Mouse (Mus musculus): ENCODE measurements around the gene Aim2. TPM values are rescaled to one million over a fixed set of nuclear protein-coding genes. Genes with fewer than 3 reads are reported as not detected.

Gene Aim2
- polyA plus RNA-seq, 1 experiment from 2014 or later, result 3.9 TPM

DNA sequence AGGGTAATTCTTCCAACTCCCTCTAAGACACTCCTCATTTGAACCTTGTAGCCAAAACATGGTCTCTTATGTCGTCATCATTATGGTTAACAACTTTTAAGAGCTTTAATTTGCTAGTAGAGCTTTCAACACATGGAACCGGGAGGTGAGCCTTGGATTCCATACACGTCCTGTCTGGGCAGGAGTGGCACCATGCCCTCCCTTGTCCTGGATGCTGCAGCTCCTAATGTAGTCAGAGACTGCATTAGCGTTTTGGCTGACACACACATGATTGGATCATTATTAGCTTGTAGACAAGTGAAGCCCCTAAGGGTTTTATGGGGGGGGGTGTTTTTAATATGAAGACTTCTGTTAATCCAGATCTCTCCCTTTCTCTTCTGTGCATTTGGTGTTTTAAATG lies 25.7 kb upstream of the Aim2 start:
- ATAC-seq (replicated peaks; ENCODE audit: low FRiP score, low TSS enrichment, low read depth), result no peak
- H3K27me3 ChIP-seq (replicated peaks; ENCODE audit: control insufficient read depth, insufficient read depth, low read length), result no peaks in the 10 kb centered on the region
- H3K9me3 ChIP-seq (ENCODE audit: control insufficient read depth, low read length), result no peaks in the 10 kb centered on the region
- H3K4me2 ChIP-seq (ENCODE audit: low read length), result no peak overlapping the region
- H3K9ac ChIP-seq (ENCODE audit: low read length), result no peak overlapping the region
- no peak for DNase-seq (ENCODE audit: low spot score)
- WGBS, result 73% methylated on average over 4 of the region's 4 CpGs
- no peaks in the 10 kb centered on the region for H3K4me1 ChIP-seq (replicated peaks; ENCODE audit: control insufficient read depth, insufficient read depth, low read length)
- H3K27ac ChIP-seq (ENCODE audit: low read depth), result no peak overlapping the region
- H3K4me3 ChIP-seq (ENCODE audit: low read depth, low read length), result no peak overlapping the region
- H3K36me3 ChIP-seq (ENCODE audit: control insufficient read depth, insufficient read depth, low read length), result no peaks in the 10 kb centered on the region

DNA sequence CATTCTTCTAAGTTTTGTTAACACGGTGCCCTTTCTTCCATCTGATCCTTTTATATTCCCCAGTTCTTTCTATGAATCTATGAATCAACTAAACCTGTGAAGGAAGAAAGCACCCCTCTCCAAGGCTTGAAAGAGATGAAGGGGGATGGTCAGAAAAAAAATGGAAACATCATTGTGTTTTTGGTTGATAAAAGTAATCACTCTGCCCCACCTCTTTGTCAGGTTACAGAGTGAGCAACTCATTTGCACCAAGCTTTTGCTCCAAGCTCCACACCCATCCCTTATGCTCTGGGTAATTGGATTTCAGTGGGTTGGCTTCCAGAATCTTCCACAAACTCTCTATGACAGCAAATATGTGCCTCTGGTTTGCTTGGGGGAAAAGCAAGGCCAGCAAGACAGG lies 25.3 kb upstream of the Aim2 start:
- ATAC-seq (replicated peaks; ENCODE audit: low FRiP score, low TSS enrichment, low read depth) (no peak), DNase-seq (ENCODE audit: low spot score) (no peak)
- WGBS, result 87% methylated on average over 1 of the region's 1 CpGs
- no peaks in the 10 kb centered on the region for H3K27me3 ChIP-seq (replicated peaks; ENCODE audit: control insufficient read depth, insufficient read depth, low read length)
- H3K4me3 ChIP-seq (ENCODE audit: low read depth, low read length), result no peak overlapping the region
- H3K27ac ChIP-seq (ENCODE audit: low read depth), result no peak overlapping the region
- H3K36me3 ChIP-seq (ENCODE audit: control insufficient read depth, insufficient read depth, low read length), result no peaks in the 10 kb centered on the region
- H3K9me3 ChIP-seq (ENCODE audit: control insufficient read depth, low read length), result no peaks in the 10 kb centered on the region
- no peak overlapping the region for H3K4me2 ChIP-seq (ENCODE audit: low read length)
- H3K9ac ChIP-seq (ENCODE audit: low read length), result no peak overlapping the region
- H3K4me1 ChIP-seq (replicated peaks; ENCODE audit: control insufficient read depth, insufficient read depth, low read length), result no peaks in the 10 kb centered on the region

DNA sequence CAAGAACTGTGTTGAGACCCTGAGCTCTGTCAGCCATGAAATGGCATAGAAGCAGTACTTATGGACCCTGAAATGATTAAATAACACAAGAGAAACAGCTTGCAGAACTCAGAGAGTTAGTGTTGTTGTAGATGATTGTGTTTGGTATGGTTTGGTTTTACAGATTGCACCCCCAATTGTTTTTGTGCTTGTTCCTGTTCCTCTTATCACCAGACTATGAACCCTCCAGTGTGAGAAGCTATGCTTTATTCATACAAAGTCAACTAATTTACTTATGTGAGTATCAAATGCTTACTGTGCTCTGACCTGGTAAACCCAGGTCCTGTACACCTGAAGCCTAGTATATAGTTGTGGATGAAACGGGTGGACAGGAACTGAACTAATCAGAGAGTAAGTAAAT lies 24.1 kb upstream of the Aim2 start:
- 42% methylated on average over 1 of the region's 1 CpGs for WGBS
- H3K4me3 ChIP-seq (ENCODE audit: low read depth, low read length), result no peak overlapping the region
- ATAC-seq (replicated peaks; ENCODE audit: low FRiP score, low TSS enrichment, low read depth), result no peak

DNA sequence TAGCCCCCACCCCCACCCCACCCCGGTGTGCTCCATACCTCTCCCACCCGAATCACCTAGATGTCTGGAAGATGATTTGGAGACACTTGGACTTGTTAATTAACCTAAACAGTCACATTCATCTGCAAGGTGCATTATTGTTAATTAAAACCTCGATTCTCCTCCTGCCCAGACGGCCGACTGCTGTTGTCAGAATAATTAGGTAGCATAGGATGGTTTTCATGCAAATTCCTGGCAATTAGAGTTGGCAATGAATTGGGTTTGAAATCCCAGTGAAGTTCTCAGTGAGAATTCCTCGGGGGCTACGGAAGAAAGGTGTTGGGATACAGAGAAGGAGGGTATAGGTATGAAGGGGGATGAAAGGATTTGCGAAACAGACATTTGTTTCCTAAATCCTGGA lies 22.2 kb upstream of the Aim2 start:
- Histone ChIP-seq H3K4me2 (ENCODE audit: low read length) (no peak overlapping the region), H3K9me3 (ENCODE audit: control insufficient read depth, low read length) (no peaks in the 10 kb centered on the region), H3K4me1 (replicated peaks; ENCODE audit: control insufficient read depth, insufficient read depth, low read length) (no peaks in the 10 kb centered on the region), H3K27ac (ENCODE audit: low read depth) (no peak overlapping the region), H3K36me3 (ENCODE audit: control insufficient read depth, insufficient read depth, low read length) (no peaks in the 10 kb centered on the region), H3K9ac (ENCODE audit: low read length) (no peak overlapping the region), H3K27me3 (replicated peaks; ENCODE audit: control insufficient read depth, insufficient read depth, low read length) (no peaks in the 10 kb centered on the region), H3K4me3 (ENCODE audit: low read depth, low read length) (no peak overlapping the region)
- no peak for DNase-seq (ENCODE audit: low spot score)
- no peak for ATAC-seq (replicated peaks; ENCODE audit: low FRiP score, low TSS enrichment, low read depth)
- 71% methylated on average over 8 of the region's 8 CpGs for WGBS

More for the DNA sequence above, 24.1 kb upstream of the Aim2 start:
- H3K36me3 ChIP-seq (ENCODE audit: control insufficient read depth, insufficient read depth, low read length), result no peaks in the 10 kb centered on the region
- no peak overlapping the region for H3K9ac ChIP-seq (ENCODE audit: low read length)
- H3K27ac ChIP-seq (ENCODE audit: low read depth), result no peak overlapping the region
- no peaks in the 10 kb centered on the region for H3K27me3 ChIP-seq (replicated peaks; ENCODE audit: control insufficient read depth, insufficient read depth, low read length)
- no peaks in the 10 kb centered on the region for H3K9me3 ChIP-seq (ENCODE audit: control insufficient read depth, low read length)
- DNase-seq (ENCODE audit: low spot score), result no peak
- H3K4me1 ChIP-seq (replicated peaks; ENCODE audit: control insufficient read depth, insufficient read depth, low read length), result no peaks in the 10 kb centered on the region
- H3K4me2 ChIP-seq (ENCODE audit: low read length), result no peak overlapping the region

DNA sequence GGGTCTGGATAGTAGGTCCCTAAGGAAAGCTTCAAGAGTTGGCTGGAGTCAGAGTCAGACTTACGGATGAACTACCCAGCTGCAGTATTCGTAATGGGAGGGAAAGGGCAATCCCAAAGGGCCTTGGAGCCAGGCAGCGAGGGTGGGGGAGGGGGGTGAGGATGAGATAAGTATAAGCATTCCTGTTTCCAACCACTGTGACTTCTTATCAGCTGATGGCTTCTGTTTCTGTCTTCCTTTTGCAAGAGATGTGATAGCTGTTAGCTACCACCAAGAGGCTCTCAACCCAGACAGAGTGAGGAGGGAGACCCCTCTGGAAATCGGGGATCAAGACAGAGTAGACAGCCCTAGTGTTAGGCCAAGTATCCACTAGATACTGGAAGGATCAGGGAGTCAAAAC lies 21.5 kb upstream of the Aim2 start:
- WGBS, result 26% methylated on average over 4 of the region's 4 CpGs
- Histone ChIP-seq H3K9me3 (ENCODE audit: control insufficient read depth, low read length) (no peaks in the 10 kb centered on the region), H3K27me3 (replicated peaks; ENCODE audit: control insufficient read depth, insufficient read depth, low read length) (no peaks in the 10 kb centered on the region), H3K9ac (ENCODE audit: low read length) (no peak overlapping the region), H3K4me1 (replicated peaks; ENCODE audit: control insufficient read depth, insufficient read depth, low read length) (no peaks in the 10 kb centered on the region), H3K27ac (ENCODE audit: low read depth) (no peak overlapping the region), H3K4me2 (ENCODE audit: low read length) (no peak overlapping the region), H3K4me3 (ENCODE audit: low read depth, low read length) (no peak overlapping the region), H3K36me3 (ENCODE audit: control insufficient read depth, insufficient read depth, low read length) (no peaks in the 10 kb centered on the region)
- no peak for DNase-seq (ENCODE audit: low spot score)
- ATAC-seq (replicated peaks; ENCODE audit: low FRiP score, low TSS enrichment, low read depth), result no peak

DNA sequence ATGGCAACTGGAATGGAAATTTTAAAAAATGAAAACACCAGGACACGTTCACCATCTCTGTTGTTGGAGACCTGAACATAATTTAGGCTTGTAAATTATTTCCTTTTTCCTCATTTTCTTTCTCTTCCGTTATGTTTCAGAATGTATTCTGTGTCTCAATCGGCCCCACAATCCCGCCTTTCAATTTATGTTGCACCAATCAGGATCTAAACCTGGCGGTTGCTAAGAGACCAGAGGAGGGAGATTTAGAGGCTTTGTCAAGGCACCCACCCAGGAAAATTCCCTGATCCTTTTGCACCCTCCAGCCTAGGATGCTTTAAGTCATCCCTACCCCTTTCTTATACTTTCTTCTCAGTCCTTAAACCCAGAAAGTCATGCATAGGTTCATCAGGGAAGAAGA lies 20.9 kb upstream of the Aim2 start:
- WGBS, result 78% methylated on average over 5 of the region's 5 CpGs

DNA sequence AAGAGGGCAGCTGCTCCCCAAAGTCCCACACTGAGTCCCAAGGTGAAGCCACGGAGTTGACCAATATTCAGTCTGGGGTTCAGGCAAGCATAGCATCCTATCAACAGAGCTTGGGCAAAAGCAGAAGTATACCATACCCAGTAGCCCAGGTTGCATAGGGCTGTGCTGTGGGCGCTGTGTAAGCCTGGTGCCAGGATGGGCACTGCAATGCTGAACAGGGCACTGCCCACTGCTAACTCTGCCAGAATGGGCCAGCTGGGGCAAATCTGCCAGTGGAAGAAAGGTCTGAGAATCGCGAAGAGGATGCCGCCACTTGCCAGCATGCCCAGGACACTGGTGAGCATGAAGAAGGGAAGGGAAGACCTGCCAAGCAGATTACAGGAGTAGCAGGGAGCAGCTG lies 18.3 kb upstream of the Aim2 start:
- H3K4me2 ChIP-seq (ENCODE audit: low read length), result no peak overlapping the region
- no peaks in the 10 kb centered on the region for H3K4me1 ChIP-seq (replicated peaks; ENCODE audit: control insufficient read depth, insufficient read depth, low read length)
- no peak for ATAC-seq (replicated peaks; ENCODE audit: low FRiP score, low TSS enrichment, low read depth)
- H3K9me3 ChIP-seq (ENCODE audit: control insufficient read depth, low read length), result no peaks in the 10 kb centered on the region
- H3K27ac ChIP-seq (ENCODE audit: low read depth), result no peak overlapping the region
- H3K4me3 ChIP-seq (ENCODE audit: low read depth, low read length), result no peak overlapping the region
- no peak overlapping the region for H3K9ac ChIP-seq (ENCODE audit: low read length)
- no peaks in the 10 kb centered on the region for H3K36me3 ChIP-seq (ENCODE audit: control insufficient read depth, insufficient read depth, low read length)
- H3K27me3 ChIP-seq (replicated peaks; ENCODE audit: control insufficient read depth, insufficient read depth, low read length), result no peaks in the 10 kb centered on the region
- no peak for DNase-seq (ENCODE audit: low spot score)
- 92% methylated on average over 5 of the region's 5 CpGs for WGBS

More for the DNA sequence above, 20.9 kb upstream of the Aim2 start:
- Histone ChIP-seq H3K9me3 (ENCODE audit: control insufficient read depth, low read length) (no peaks in the 10 kb centered on the region), H3K27me3 (replicated peaks; ENCODE audit: control insufficient read depth, insufficient read depth, low read length) (no peaks in the 10 kb centered on the region), H3K27ac (ENCODE audit: low read depth) (no peak overlapping the region), H3K9ac (ENCODE audit: low read length) (no peak overlapping the region), H3K4me2 (ENCODE audit: low read length) (no peak overlapping the region), H3K36me3 (ENCODE audit: control insufficient read depth, insufficient read depth, low read length) (no peaks in the 10 kb centered on the region), H3K4me3 (ENCODE audit: low read depth, low read length) (no peak overlapping the region), H3K4me1 (replicated peaks; ENCODE audit: control insufficient read depth, insufficient read depth, low read length) (no peaks in the 10 kb centered on the region)
- DNase-seq (ENCODE audit: low spot score) (no peak), ATAC-seq (replicated peaks; ENCODE audit: low FRiP score, low TSS enrichment, low read depth) (no peak)

DNA sequence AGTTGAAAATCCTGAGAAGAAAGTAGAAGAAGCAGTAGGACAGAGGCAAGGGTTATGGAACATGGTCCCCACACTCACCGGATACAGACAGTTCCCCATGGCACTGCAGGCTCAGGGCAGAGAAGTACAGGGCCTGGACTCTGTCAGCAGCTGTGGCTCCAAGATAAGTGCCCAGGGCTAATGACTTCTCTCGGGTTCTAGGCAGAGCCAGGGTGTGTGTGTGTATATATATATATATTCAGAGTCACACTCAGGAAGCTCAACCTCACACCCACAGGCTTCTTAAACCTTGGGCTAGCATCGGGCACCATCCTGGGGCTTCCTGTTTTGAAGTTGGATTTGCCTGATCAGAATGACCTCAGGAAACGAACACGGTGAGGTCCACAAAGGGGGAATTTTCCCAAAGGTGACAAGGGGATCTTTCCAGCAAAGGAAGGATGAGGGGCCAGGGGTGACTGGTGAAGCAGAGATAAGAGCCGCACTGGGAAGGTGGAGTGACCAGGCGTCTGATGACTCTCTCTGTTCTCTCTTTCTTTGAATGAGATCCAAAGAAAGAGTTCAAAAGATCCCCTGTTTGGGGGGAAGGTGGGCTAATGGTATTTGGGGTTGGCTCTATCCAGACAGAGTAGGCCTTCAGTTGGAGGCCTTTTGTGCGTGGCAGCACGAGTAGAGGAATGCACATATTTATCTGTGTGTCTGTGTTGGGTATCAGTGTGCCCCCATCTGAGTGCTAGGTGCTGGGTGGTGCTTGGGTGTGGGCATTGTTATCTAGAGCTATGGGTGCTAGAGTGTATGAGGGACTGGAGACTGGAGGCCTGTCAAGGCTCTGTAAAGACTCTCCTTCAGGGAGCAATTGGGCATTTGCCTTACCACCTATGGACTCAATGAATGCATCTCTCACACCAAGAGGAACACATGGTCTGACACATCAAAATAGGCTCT lies 17.1 kb upstream of the Aim2 start, which contains the start of gene Ackr1:
TSS of gene Ackr1 (minus strand) at position 439 of the 942 bp plus-strand sequence.
- WGBS, result 63% methylated on average over 9 of the region's 9 CpGs
- ATAC-seq (replicated peaks; ENCODE audit: low FRiP score, low TSS enrichment, low read depth) (no peak), DNase-seq (ENCODE audit: low spot score) (no peak)
- H3K27ac ChIP-seq (ENCODE audit: low read depth), result no peak within 1 kb of the TSS
- no peaks in the 10 kb centered on the region for H3K4me1 ChIP-seq (replicated peaks; ENCODE audit: control insufficient read depth, insufficient read depth, low read length)
- H3K36me3 ChIP-seq (ENCODE audit: control insufficient read depth, insufficient read depth, low read length), result no peaks in the 10 kb centered on the region
- no peaks in the 10 kb centered on the region for H3K27me3 ChIP-seq (replicated peaks; ENCODE audit: control insufficient read depth, insufficient read depth, low read length)
- no peak within 1 kb of the TSS for H3K4me3 ChIP-seq (ENCODE audit: low read depth, low read length)
- H3K9ac ChIP-seq (ENCODE audit: low read length), result no peak within 1 kb of the TSS
- H3K9me3 ChIP-seq (ENCODE audit: control insufficient read depth, low read length), result no peaks in the 10 kb centered on the region
- H3K4me2 ChIP-seq (ENCODE audit: low read length), result no peak within 1 kb of the TSS

DNA sequence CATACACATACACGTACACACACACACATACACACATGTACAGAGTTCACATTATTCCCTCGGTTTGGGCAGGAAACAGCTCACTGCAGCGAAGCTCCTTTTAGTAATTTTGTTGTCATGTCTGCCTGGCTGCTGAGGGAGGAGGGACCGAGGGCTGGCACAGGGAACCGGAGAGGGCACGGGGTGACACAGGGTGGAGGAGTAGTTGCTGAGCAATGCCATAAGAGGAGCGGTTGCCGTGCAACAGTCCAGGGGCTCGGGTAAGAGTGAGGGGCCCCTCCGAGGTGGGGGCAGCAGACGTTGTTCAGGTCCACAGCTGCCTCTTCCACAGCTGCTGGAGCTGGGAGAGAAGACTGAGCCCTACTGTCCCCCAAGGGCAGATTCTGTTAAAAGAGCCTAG lies 14.8 kb upstream of the Aim2 start:
- WGBS, result 55% methylated on average over 11 of the region's 11 CpGs
- Histone ChIP-seq H3K9me3 (ENCODE audit: control insufficient read depth, low read length) (no peaks in the 10 kb centered on the region), H3K36me3 (ENCODE audit: control insufficient read depth, insufficient read depth, low read length) (no peaks in the 10 kb centered on the region), H3K4me2 (ENCODE audit: low read length) (no peak overlapping the region), H3K9ac (ENCODE audit: low read length) (no peak overlapping the region), H3K4me3 (ENCODE audit: low read depth, low read length) (no peak overlapping the region), H3K27me3 (replicated peaks; ENCODE audit: control insufficient read depth, insufficient read depth, low read length) (no peaks in the 10 kb centered on the region), H3K27ac (ENCODE audit: low read depth) (no peak overlapping the region), H3K4me1 (replicated peaks; ENCODE audit: control insufficient read depth, insufficient read depth, low read length) (no peaks in the 10 kb centered on the region)
- DNase-seq (ENCODE audit: low spot score) (no peak), ATAC-seq (replicated peaks; ENCODE audit: low FRiP score, low TSS enrichment, low read depth) (no peak)
